Mouse (Mus musculus): Measurements from ENCODE around the gene Akr1c19.
"Not testable (repeated sequence)": the region's sequence is repeated elsewhere in the genome, so short reads cannot be mapped to it uniquely, and the experiment has no call there.

Akr1c19 gene

DNA sequence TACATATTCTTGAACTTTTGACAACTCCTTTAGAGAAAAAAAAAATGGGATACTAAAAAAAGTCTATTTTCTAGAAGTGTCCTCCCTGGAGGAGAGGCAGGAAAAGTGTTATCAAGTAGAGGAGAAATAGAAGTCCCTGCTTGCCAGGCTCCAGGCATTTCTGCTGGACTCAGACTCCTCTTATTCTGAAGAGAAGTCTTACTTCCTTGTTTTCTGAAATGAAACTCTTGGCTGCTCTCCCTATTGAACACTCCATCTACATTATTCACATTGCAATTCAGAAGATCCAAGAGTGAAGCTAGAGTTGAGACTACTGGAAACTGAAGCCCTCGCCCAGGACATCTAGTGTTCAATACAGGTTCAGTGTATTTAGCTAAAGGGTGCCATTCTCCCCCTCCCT is at the start of gene Akr1c19:
TSS of gene Akr1c19 (plus strand) at position 260 of the 400 bp plus-strand sequence.
- in situ Hi-C loops (cut with MboI): no loop called here

DNA sequence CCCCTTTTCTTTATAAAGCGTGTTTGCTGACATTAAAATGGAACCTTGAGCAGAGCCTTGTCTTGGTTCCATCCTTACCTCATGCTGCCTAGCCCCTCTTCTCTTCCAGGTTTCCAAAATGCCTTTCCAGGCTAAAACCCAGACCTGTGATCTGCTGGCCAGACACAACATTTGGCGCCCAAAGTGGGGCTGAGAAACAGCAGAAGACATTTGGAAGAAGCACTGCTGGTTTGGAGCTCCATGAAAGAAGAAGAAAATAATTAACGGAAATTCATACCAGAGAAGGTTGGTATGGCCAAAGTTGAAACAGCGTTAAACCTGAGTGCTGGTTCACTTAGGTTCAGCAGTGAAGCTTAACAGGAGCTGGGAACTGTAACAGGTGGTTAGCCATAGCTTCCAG is 47.2 kb upstream of the Akr1c19 start:
- in situ Hi-C loops (cut with MboI): not testable (repeated sequence)

DNA sequence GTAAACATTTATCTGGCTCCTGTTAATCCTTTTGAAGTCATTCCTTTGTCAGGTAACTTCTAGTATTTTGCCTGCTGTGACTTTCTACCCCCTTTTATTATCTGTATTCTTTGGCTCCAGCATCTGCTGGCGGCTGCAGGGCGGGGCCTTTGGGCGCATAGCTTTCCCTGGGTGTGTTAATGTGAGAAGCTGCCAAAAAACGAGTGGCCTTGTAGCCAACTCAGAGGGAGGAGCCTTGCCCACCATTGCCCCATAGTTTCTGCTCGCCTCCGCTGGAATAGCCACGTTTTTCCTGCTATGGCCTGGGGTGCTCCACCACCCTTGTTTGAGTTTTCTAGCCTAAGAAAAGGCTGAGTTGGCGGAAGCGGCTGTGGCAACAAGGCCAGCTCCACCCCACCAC is 45.4 kb upstream of the Akr1c19 start:
- in situ Hi-C loops (cut with MboI): no loop called here

DNA sequence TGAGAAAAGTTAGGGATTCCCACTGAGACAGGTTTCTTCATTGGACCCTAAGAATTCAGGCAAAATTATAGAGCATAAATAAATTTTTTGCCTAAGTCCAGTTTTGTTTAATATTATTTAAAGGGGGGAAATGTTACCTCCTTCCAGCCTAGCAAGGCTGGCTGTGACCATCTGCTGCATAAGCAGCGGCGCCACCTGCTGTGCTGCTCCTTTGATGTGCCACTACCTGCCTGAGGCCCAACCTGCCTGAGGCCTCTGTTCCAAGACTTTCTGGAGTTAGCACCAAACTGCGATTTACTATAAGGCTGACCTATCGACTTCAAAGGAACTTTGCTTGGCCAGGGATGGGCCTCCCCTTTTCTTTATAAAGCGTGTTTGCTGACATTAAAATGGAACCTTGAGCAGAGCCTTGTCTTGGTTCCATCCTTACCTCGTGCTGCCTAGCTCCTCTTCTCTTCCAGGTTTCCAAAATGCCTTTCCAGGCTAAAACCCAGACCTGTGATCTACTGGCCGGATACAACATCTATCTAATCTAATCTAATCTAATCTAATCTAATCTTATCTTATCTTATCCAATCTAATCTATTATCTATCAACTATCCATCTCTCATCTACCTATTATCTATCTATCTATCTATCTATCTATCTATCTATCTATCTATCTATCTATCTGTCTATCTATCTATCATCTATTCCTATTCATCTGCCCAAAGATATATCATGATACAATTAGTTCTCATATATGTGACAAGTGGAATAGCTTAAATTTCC is 41.7 kb upstream of the Akr1c19 start:
- in situ Hi-C loops (cut with MboI): not testable (repeated sequence)

DNA sequence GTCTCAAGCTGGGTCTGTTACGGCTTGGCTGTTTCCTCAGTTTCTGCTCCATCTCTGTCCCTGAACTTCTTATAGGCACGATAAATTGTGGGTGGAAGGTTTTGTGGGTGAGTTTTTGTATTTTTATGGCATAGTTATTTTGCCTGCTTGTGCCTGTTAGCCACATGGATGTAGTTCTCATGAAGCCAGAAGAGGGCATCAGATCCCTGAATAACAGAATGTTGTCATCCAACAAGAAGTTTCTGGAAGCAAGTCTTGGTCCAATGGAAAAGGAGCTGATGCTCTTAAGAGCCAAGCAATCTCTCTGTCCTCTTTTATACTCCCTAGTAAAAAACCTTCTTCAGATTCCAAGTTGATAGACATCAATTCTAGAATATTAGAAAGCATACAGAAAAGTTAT is 40.3 kb upstream of the Akr1c19 start:
- in situ Hi-C loops (cut with MboI): no loop called here

DNA sequence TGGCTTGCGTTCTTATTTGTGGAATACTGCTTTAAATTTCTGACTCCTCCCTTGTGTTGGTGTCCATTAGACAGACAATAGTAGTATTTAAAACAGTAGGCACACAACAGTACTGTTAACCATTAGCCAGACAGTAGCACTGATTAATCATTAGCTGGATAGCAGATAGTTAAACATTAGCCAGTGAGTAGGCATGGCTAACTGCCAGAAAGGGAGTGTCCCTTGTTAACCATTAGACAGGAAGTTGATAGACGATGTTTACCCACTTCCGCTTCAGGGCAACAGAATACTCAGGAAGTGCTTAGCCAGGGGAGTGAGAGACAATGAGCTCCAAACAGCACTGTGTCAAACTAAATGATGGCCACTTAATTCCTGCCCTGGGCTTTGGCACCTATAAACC is 37.6 kb upstream of the Akr1c19 start, which contains the start of gene Akr1c13:
TSS of gene Akr1c13 (plus strand) at position 247 of the 400 bp plus-strand sequence.
- in situ Hi-C loops (cut with MboI): no loop called here

DNA sequence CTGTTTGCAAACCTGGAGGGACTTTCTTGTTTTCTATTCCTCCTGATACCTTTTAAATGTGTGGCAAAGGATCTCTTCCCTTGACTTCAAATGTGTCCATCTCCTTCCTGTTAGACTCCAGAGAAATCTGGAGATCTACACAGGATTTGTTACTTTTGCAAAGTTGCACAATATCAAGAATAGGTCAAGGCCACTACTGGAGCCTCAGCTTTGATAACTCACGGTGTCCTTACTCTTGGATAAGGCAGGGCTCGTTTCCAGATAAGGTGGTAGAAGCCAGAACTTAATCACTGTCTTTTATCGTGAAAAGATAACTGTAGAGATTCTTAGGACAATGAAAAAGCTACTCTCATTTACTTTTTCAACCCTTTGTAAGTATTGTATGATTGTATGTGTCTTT is 36.0 kb upstream of the Akr1c19 start:
- in situ Hi-C loops (cut with MboI): no loop called here

DNA sequence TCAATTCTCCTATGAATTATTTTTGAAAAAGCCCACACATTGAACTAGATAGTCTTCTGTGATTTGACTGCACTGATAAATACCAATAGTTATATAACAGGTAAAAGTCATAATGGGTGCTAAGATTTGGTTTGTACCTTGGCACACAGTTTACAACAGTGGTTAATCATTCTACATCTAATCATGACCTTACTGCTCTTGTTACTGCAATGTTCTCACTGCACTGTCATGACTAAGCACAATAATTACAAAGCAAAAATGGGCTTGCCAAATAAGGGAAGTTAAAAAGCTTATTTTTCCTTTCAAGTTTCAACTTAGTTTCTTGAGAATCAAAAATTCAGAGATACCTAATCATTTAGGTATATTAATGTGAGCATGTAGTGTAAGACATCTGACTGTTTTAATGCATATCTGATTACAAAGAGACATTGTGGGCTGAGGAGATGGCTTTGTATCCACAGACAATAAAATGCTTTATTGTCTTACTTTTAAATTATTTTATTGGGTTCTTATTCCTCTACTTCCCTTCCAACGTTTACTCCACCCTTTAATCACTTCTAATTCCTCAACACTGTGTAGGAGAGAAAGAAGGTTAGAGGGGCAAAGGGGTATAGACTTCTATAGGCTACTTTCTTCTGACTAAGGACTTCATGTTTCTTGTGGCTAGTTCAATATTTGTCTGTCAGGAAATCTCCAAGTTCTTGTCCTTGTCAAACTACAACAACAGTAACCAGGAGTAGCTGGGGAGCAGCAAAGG is 22.2 kb upstream of the Akr1c19 start:
- in situ Hi-C loops (cut with MboI): no loop called here

DNA sequence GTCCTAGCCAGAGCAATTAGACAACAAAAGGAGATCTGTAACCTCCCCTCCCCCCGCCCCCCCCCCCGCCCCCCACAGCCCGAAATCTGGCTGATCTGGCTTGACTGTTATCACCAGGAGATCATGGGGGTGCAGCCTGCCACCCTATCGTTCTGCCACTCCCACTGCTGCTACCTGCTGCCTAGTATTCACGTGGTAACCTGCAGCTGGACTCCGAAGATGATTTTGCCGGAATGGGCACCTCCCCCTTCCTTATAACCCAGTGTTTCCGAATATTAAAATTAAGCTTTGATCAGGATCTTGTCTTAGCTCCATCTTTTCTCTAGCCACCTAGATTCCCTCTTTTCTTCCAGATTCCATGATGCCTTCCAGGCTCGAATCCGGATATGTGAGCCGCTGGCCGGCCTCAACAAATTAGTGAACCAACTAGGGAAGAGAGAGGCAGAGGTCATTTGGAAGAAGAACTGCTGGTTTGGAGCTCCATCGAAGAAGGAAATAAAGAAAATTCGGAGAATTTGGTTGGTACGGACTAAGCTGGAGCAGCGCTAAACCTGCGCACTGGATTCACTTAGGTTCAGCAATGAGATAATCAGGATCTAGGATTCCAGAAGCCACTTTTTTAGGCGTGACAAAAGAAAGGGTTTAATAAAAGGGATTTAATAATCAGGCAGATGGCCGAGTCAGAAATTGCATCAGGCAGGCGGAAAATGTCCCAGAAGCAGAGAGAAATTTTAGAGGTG is 16.8 kb upstream of the Akr1c19 start:
- in situ Hi-C loops (cut with MboI): no loop called here

DNA sequence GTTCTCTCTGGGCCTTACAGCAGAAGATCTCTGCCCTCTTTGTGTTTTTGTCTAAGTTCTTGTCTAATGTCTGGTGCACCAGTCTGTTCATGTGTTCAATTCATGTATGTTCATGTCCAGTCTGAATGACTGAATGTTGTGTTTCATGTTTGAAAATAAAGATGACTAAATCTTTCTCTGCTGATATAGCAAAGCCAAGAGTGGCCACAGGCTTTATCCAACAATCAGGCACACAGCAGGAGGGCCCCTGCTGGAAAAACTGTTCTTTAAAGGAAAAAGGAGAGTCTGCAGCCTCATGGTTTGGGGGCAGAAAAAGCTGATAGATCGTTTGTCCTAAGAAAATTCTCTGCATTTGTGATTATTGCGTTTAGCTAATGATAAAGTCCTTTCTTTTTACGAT is 16.2 kb upstream of the Akr1c19 start:
- in situ Hi-C loops (cut with MboI): no loop called here

DNA sequence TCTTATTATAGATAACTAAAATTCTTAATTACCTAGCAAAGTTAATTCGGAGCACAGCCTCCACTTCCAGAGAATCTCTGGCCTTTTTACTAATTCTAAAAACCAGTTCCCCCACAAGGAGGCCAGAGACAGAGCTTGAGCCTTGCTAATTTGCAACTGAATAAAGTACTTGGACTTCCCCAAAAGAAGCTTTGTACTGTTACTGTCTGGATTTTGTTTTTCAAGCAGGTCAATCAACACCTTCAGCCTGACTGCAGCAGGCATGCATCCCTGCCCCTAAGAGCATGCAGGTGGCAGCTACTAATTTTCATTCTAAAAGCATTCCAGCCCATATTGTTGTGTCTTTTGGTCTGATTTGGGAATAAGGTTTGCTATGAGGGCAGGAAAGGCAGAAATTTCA is 13.0 kb upstream of the Akr1c19 start:
- in situ Hi-C loops (cut with MboI): not testable (repeated sequence)

DNA sequence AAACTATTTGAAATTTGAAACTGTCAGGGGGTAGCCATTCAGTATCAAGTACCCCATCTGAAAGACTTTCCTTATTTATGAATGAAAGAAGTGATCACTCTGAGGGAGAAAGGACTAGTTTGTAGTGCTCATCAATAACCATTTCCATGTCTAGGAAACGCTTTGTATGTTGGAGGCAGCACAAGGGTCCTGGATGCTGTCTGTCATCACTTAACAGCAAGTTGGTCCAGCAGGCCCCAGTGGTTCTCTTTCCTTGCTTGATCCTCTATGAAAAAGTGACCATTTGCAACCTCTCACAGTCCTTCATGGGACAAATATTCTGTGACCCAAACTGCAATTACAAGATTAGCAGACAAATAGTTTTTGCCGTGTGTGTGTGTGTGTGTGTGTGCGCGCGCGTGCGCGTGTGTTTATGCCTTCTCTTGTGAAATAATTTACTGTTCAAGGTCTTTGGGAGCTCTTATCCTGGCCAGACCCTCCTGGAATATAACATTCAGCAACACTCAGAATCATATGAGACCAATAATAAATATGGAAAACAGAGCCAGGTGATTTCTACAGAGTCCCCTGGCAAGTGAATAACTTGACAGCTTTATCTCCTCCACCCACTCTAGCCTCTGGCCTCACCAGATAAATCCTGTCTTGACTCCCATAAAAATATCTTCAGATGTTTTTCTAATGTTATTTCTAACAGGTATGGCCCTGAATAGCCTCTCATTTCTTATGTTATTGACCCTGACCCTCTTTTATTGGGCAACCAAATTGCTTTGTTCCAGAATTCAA is 2.5 kb downstream of the Akr1c19 start:
- in situ Hi-C loops (cut with MboI): no loop called here

DNA sequence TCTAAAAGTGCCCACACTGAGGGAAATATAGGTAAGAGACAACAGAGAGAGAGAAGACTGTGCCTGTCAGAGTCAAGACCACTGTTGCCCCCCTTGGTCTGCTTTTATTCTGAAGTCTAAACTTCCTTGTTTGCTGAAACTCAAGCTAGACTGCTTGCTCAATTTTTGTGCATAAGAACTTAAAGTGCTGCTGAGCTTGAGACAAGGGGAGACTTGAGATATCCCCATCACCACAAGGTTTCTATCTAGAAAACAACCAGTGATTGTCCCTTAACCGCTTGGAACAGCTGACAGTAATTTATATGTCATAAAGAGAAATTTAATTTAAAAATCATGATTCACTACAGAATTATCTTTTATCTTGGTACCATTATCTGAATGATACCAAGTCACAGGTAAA is 4.6 kb downstream of the Akr1c19 start:
- in situ Hi-C loops (cut with MboI): no loop called here

DNA sequence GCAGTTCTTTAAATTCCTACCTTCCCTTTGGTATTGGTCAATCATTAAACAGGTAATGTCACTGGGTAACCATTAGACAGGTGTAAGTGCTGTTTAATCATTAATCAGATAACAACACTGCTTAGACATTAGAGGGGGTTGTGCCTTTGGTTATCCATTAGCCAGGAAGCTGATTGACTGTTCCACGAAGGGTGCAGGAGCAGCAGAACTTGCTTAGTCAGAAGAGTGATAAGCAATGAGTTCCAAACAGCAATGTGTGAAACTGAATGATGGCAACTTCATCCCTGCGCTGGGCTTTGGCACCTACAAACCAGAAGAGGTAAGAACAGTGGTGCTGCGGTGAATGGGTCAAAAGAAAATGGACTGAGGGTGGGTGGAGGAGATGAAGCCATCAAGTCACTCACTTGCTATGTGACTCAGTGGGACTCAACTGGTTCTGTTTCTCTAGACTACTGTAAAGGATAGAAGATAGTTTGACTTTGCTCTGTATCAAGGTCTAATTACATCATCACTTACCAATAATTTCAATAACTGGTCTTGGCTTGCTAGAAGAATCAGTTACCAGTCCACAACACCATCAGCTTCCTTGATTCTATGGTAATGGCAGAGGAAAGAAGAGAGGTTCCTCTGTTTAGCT is 5.2 kb downstream of the Akr1c19 start:
- in situ Hi-C loops (cut with MboI): no loop called here

DNA sequence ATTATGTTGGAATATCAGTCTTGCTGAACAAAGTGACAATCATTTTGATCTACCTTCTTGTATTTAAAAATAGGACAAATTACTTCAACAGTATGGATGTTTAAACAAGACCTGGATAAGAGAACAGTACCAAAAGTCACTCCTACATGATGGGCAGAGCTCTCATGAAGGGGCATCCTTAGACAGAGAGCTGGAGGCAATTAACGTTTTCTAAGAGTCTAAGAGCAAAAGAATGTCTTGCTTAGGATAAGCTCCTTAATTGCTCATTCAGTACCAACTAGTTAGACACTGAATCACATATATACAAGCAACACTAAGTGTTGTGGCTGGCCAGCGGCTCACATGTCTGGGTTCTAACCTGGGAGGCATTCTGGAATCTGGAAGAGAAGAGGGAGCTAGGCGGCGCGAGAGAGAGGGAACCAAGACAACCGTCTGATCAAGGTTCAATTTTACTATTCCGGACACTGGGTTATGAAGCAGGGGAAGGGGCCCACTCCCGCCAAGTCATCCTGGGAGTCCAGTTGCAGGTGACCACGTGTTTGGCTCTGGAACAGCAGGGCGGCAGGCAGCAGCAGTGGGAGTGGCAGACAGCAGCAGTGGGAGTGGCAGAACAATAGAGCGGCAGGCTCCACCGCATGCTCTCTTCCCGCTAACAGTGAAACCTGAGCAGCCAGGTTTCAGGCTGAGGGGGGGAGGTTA is 16.5 kb downstream of the Akr1c19 start:
- in situ Hi-C loops (cut with MboI): no loop called here

DNA sequence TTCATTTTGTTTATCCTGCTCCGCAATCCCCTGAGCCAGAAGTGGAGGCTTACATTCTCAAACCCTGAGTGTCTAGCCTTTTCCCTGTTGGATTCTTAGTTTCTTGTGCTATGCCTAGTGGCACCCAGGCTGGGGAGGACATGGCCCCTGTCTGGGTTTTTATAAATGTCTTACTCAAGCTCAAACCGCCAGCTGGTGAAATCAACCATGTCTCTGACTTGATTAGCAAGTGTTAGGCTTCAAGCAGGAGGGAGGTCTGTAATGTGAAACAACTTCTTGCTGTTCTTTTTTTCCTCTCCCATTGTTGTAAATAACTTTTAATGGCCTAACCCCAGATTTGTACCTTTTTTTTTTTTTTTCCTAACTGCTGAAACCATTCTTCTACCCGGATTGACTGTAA is 20.8 kb downstream of the Akr1c19 start:
- in situ Hi-C loops (cut with MboI): no loop called here

DNA sequence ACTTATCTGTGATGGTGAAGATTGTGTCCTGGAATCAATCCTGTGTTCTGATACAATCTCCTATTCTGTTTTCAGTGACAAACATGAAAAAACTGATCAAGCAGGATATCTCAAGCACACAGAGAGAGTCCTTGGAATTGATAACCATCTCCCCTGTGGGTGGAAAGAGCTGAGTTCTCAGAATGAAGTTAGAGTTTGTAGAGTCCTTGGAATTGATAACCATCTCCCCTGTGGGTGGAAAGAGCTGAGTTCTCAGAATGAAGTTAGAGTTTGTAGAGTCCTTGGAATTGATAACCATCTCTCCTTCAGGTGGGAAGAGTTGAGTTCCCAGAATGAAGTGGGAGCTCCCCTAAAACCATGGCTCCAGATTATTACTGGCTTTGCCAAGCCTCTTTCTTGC is 28.4 kb downstream of the Akr1c19 start:
- in situ Hi-C loops (cut with MboI): not testable (repeated sequence)

DNA sequence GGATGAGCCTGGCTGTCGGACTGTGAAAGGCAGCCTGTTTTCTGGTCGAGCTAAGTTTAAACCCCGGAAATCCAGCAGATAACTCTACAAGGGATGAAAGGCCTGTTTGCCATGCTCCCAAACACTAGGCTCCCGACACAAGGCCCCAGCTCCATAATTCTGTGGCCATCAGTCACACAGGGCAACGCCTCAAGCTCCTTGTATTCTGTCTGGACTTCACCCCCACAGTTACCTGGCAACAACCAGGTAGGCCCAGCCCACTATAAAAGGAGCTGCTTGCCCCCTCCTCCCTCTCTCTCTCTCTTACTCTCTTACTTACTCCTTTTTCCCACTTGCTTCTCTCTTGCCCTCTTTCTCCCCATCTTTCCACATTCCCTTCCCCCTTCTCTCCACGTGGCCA is 28.8 kb downstream of the Akr1c19 start:
- in situ Hi-C loops (cut with MboI): no loop called here

DNA sequence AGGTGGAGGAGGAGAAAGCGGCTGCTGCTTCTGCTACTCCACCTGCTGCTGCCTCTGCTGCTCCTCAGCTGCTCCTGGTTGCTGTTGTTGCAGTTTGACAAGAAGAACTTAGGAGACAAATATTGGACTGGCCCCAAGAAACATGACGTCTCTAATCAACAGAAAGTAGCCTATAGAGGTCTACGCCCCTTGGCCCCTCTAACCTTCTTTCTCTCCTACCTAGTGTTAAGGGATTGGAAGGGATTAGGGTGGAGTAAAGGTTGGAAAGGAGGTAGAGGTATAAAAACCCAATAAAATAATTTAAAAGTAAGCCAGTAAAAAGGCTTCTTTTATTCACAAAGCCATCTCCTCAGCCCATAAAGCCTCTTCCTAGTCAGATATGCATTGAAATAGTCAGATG is 36.1 kb downstream of the Akr1c19 start:
- in situ Hi-C loops (cut with MboI): no loop called here

DNA sequence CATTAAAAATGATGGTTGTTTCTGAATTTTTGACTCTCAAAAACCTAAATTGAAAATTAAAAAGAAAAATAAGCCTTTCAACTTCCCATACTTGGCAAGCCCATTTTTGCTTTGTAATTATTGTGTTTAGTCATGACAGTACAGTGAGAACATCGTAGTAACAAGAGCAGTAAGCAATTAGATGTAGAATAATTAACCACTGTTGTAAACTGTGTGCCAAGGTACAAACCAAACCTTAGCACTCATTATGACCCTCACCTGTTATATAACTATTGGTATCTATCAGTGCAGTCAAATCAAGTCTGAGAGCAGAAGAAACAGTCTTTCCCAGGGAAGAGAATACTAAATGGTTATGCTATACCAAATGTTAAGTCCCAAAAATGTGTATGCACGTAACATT is 36.5 kb downstream of the Akr1c19 start:
- in situ Hi-C loops (cut with MboI): no loop called here

DNA sequence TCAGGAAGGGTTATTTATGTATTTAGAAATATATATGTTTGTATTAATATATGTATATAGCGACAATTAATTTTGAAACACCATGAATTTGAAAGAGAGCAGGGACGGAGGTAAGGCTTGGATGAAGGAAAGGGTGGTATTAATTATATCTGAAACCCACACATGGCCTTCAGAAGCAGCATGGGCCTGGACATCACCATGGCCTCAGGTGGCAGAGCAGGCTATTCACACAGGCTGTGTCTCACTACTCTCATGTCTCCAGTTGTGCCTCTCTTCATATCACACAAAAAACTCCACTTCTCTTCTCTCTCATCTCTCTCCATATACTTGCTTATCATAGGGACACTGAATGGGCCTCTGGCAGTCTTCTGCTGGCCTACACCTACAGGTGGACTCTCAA is 37.0 kb downstream of the Akr1c19 start:
- in situ Hi-C loops (cut with MboI): not testable (repeated sequence)

Data from mature B cell (primary cell).